Mouse (Mus musculus) B cell, adult 2 months (primary cell): ENCODE data around the gene Zim1.
A peak's percentile ranks its signal among the peaks of the same experiment; 100 is the strongest.

Source experiments
- DNase-seq, 2 experiments: peaks; one replicate each; pipeline ENCODE4 v3.0.0; 2022

The Zim1 gene

GRCm38 (mm10) chr7:6696241-6697045 lies at the start of gene Zim1:
Gene Zim1, minus strand, starts transcription at chr7:6696450.
- DNase-seq, result no peak

GRCm38 (mm10) chr7:6744281-6744904 lies 48.1 kb upstream of the Zim1 start:
- DNase-seq, result no peak

- DNase-seq, result no peak
Measured at GRCm38 (mm10) chr7:6736060-6736459, 39.8 kb upstream of the Zim1 start.

GRCm38 (mm10) chr7:6731930-6732329 lies 35.7 kb upstream of the Zim1 start:
- DNase-seq, result no peak

- no peak for DNase-seq
Measured at GRCm38 (mm10) chr7:6731373-6731772, 35.1 kb upstream of the Zim1 start.

GRCm38 (mm10) chr7:6730801-6731200 lies 34.6 kb upstream of the Zim1 start:
- no peak for DNase-seq

GRCm38 (mm10) chr7:6730241-6730640 lies 34.0 kb upstream of the Zim1 start, which contains the start of the genes Peg3 and Usp29:
Gene Peg3, minus strand, starts transcription at chr7:6730431.
Gene Usp29, plus strand, starts transcription at chr7:6730578.
- no peak for DNase-seq

- peak; percentile 34 to 43 for DNase-seq
Measured at GRCm38 (mm10) chr7:6729061-6729817, 33.0 kb upstream of the Zim1 start.

- no peak for DNase-seq
Measured at GRCm38 (mm10) chr7:6728263-6728931, 32.1 kb upstream of the Zim1 start.

GRCm38 (mm10) chr7:6727351-6728121 lies 31.3 kb upstream of the Zim1 start:
- no peak for DNase-seq

GRCm38 (mm10) chr7:6709396-6709795 lies 13.1 kb upstream of the Zim1 start:
- DNase-seq, result no peak

- no peak for DNase-seq
Measured at GRCm38 (mm10) chr7:6708451-6709180, 12.4 kb upstream of the Zim1 start.

GRCm38 (mm10) chr7:6707416-6708015 lies 11.3 kb upstream of the Zim1 start:
- DNase-seq, result no peak

GRCm38 (mm10) chr7:6699230-6699629 lies 3.0 kb upstream of the Zim1 start:
- DNase-seq, result no peak

- DNase-seq, result no peak
Measured at GRCm38 (mm10) chr7:6685511-6685910, 10.7 kb downstream of the Zim1 start.

GRCm38 (mm10) chr7:6666726-6667125 lies 29.5 kb downstream of the Zim1 start:
- no peak for DNase-seq

GRCm38 (mm10) chr7:6663430-6663829 lies 32.8 kb downstream of the Zim1 start:
- no peak for DNase-seq

GRCm38 (mm10) chr7:6659605-6660004 lies 36.6 kb downstream of the Zim1 start:
- no peak for DNase-seq

GRCm38 (mm10) chr7:6658606-6659005 lies 37.6 kb downstream of the Zim1 start:
- DNase-seq, result no peak

GRCm38 (mm10) chr7:6652151-6652550 lies 44.1 kb downstream of the Zim1 start:
- DNase-seq, result no peak

- DNase-seq, result no peak
Measured at GRCm38 (mm10) chr7:6651221-6651620, 45.0 kb downstream of the Zim1 start.
